Mouse (Mus musculus): ENCODE data around the gene Mamstr. TPM values are rescaled to one million over a fixed set of nuclear protein-coding genes. Genes with fewer than 3 reads are reported as not detected.

The Mamstr gene
- total RNA-seq, 2 experiments from 2014 or later: 8.8 to 11.7 TPM

- DNase-seq: peak; percentile 94
Measured at GRCm38 (mm10) chr7:45628364-45629294, 11.1 kb upstream of the Mamstr start.

- DNase-seq: no peak
Measured at GRCm38 (mm10) chr7:45630064-45630907, 9.5 kb upstream of the Mamstr start.

- DNase-seq: peak; percentile 70
Measured at GRCm38 (mm10) chr7:45632499-45632898, 7.3 kb upstream of the Mamstr start.

- peak; percentile 45 for DNase-seq
Measured at GRCm38 (mm10) chr7:45634946-45635681, 4.7 kb upstream of the Mamstr start.

GRCm38 (mm10) chr7:45635711-45636688 is 3.8 kb upstream of the Mamstr start:
- peak; percentile 85 for DNase-seq

GRCm38 (mm10) chr7:45637710-45638109 is 2.1 kb upstream of the Mamstr start:
- DNase-seq: no peak

- peak; percentile 93 for DNase-seq
Measured at GRCm38 (mm10) chr7:45638623-45639401, 965 bp upstream of the Mamstr start.

GRCm38 (mm10) chr7:45640191-45640957 is 597 bp downstream of the Mamstr start:
- peak; percentile 39 for DNase-seq

GRCm38 (mm10) chr7:45641391-45642040 is 1.7 kb downstream of the Mamstr start:
- DNase-seq: peak; percentile 69

GRCm38 (mm10) chr7:45642083-45642482 is 2.3 kb downstream of the Mamstr start:
- no peak for DNase-seq

GRCm38 (mm10) chr7:45642503-45643255 is 2.9 kb downstream of the Mamstr start:
- no peak for DNase-seq

- DNase-seq: peak; percentile 94
Measured at GRCm38 (mm10) chr7:45643441-45644178, 3.8 kb downstream of the Mamstr start.

- peak; percentile 61 for DNase-seq
Measured at GRCm38 (mm10) chr7:45644183-45644582, 4.4 kb downstream of the Mamstr start.

GRCm38 (mm10) chr7:45644872-45645590 is 5.3 kb downstream of the Mamstr start:
- DNase-seq: no peak

GRCm38 (mm10) chr7:45645591-45645971 is 5.8 kb downstream of the Mamstr start:
- DNase-seq: no peak

- DNase-seq: no peak
Measured at GRCm38 (mm10) chr7:45646671-45647070, 6.9 kb downstream of the Mamstr start.

- DNase-seq: peak; percentile 66
Measured at GRCm38 (mm10) chr7:45649351-45649750, 9.6 kb downstream of the Mamstr start.
